Mouse (Mus musculus) heart, embryonic 13.5 days (tissue): ENCODE results near the gene Rsph1. TPM values are rescaled to one million over a fixed set of nuclear protein-coding genes. Genes with fewer than 3 reads are reported as not detected.

Experiments used
- ATAC-seq: fragments of 200-750 bp; cut with Nextera tagmentation; 2 replicates; pipeline ENCODE4 v1.8.0; 2017; ENCODE audit warnings: moderate TSS enrichment; ENCODE audit not compliant: insufficient number of reproducible peaks, low FRiP score, low TSS enrichment; ENCODE audit errors: extremely low read depth
- H3K27ac ChIP-seq: fragments of 300-500 bp; sonication (generic); replicated peaks from 2 replicates; pipeline ENCODE4 v1.5.1; 2015; ENCODE audit warnings: moderate library complexity, mild to moderate bottlenecking, inconsistent platforms
- H3K27me3 ChIP-seq: fragments of 300-500 bp; sonication (generic); replicated peaks from 2 replicates; pipeline ENCODE4 v1.6.1; 2015; ENCODE audit warnings: mild to moderate bottlenecking, inconsistent platforms
- H3K36me3 ChIP-seq: fragments of 300-500 bp; sonication (generic); 2 replicates; pipeline ENCODE4 v1.6.1; 2015; ENCODE audit warnings: mild to moderate bottlenecking, inconsistent platforms
- H3K4me1 ChIP-seq: fragments of 300-500 bp; sonication (generic); 2 replicates; pipeline ENCODE4 v1.6.1; 2015; ENCODE audit warnings: inconsistent platforms
- H3K4me2 ChIP-seq: fragments of 300-500 bp; sonication (generic); 2 replicates; pipeline ENCODE4 v1.6.1; 2015; ENCODE audit warnings: inconsistent platforms, mild to moderate bottlenecking, moderate library complexity
- H3K4me3 ChIP-seq: fragments of 300-500 bp; sonication (generic); 2 replicates; pipeline ENCODE4 v1.5.1; 2015; ENCODE audit warnings: moderate library complexity, mild to moderate bottlenecking, inconsistent platforms
- H3K9ac ChIP-seq: fragments of 300-500 bp; sonication (generic); 2 replicates; pipeline ENCODE4 v1.6.1; 2015; ENCODE audit warnings: inconsistent platforms, mild to moderate bottlenecking, moderate library complexity
- H3K9me3 ChIP-seq: fragments of 300-500 bp; sonication (generic); 2 replicates; pipeline ENCODE4 v1.6.1; 2016; ENCODE audit warnings: inconsistent platforms
- WGBS: fragments of 180-500 bp; shearing (Covaris S2); methylation state at CpG from one replicate; pipeline ENCODE4 v1.1.7; 2015; ENCODE audit warnings: mixed read lengths; 5-methylcytosine and 5-hydroxymethylcytosine counted together
- polyA plus RNA-seq: library from polyadenylated mRNA; unstranded; fragments of >200 nt; fragmentation: Nextera tagmentation; extraction: Ambion mirVana; gene quantifications from 2 replicates; pipeline ENCODE4 v1.2.1, GENCODE M21; 2015

Gene Rsph1
- polyA plus RNA-seq: 1.4 and 1.6 TPM in 2 replicates

DNA sequence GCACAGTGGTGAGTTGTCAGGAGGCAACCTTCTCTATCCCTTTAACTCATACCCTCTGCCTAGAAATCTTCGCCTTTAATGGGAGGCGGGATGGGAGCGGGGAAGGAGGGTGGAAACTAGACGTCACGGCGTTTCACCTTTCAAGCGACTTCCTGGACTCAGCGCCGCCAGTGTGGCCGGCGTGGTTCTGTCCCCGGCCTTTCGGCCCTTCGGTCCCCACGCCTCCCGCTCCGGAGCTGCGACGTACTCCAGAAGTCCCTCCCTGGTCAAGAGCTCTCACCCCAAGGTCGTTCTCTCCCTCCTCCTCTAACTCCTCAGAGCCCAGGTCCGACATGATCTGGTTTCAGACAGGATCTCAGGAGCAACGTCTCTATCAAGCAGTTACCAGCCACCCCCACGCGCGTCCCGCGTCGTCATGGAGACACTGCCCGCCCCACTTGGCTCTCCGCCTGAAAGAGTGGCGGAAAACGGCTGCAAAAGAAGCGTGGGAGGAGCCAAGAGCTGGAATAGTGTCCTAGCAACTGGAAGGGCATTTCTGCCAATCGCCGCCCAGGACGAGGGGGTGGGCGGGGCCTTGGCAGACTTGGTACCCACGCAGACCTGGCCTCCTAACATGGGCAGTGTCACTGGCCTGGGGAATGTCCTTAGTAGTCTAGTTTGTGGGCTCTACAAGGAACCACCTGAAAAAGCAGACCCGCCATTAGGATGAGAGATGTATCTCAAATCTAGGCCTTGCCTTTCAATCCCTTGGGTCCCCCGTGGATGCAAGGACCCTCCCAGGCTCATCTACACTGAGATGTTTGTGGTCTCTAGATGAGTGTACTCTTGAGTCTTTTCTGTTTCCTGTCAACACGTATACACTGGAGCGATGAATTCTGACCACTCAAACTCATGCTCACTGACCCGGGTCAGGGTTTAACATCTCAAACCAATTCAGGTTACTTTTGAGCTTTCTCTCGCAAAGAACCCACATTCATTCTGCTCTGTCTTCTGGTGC is at the start of gene Rsph1:
Gene Rsph1, minus strand, starts transcription at position 462 of the 997 bp plus-strand sequence.
- peak; percentile 48; the same call in 1 of the 2 replicates for ATAC-seq
- Histone ChIP-seq H3K4me1 (peaks cover 11% of the 10 kb centered on the region; the same call in 1 of the 2 replicates), H3K9me3 (no peaks in the 10 kb centered on the region), H3K4me2 (peak within 1 kb of the TSS; percentile 81), H3K9ac (peak within 1 kb of the TSS; percentile 66; the same call in 1 of the 2 replicates), H3K36me3 (no peaks in the 10 kb centered on the region), H3K4me3 (peak within 1 kb of the TSS; percentile 57), H3K27ac (0 out of 2 replicates have a peak within 1 kb of the TSS, but pooled peaks have one; percentile 21), H3K27me3 (no peaks in the 10 kb centered on the region; the same call in 1 of the 2 replicates)
- WGBS: 8% methylated on average over 44 of the region's 44 CpGs

DNA sequence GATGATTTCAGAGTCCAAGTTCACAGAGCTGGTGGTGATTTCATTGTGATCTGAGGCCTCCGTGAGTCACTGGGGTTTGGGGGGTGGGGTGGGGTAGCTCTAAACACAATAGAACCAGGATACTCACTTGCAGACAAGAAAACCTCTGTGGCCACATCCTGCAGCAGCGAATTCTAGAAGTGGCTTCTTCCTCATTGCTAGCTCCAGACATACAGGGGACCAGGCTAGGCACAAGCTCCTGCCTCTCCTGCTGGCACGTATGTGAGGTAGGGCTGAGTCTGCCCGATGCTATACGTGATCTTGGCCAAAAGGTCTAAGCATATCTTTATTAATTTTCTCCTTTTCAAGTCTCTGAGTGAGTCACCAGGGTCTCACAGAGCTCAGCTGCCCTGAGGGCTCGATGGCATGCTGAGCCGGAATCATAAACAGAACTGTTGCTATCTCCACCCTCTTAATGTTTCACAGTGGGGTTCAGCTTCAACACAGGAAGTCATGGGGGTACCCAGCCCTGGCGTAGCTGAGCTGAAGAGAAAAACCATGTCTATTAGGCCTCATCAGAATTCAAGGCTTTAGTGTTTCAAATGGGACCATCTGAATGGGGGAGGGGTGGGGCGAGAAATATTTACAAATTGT is 49.2 kb upstream of the Rsph1 start:
- Histone ChIP-seq H3K27ac (no peak overlapping the region), H3K4me2 (no peak overlapping the region), H3K27me3 (no peaks in the 10 kb centered on the region; the same call in 1 of the 2 replicates), H3K4me1 (peaks cover 7% of the 10 kb centered on the region), H3K4me3 (no peak overlapping the region), H3K9me3 (no peaks in the 10 kb centered on the region), H3K36me3 (no peaks in the 10 kb centered on the region), H3K9ac (no peak overlapping the region; the same call in 1 of the 2 replicates)
- 45% methylated on average over 9 of the region's 9 CpGs for WGBS
- no peak for ATAC-seq

DNA sequence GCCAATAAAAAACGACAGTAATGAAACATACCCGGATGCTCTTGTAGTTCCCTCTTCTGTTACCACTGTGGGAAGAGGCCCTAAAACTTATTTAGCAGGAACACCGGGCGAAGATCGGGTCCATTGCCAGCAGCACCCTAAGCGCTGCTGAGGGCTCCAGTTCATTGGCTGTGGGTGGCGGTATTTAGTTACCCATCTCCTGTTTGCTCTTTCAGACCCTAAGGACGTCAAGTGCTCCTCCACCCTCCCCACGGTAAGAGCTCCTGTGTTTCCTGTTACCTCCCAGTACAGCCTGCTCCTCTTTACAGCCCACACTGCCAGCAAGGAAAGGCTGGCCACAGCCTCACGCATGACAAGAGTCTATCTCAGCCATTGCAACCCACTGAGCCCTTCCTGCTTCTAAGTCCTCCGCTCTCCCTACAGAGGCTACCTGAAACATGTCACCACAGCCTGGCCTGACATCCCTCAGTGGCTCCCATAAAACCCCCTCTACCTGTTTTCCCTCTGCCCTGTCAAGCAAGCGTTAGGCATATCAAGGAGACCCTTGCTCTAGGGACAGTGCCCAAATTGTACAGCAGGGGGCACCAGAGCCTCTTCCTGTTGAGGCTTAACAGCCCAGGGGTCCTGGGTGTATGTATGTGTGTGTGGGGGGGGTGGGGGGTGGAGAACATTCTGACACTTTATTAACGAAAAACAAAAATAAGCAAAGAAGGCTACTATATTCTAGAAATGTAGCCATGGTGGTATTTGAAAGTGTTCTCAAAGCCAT is 48.5 kb upstream of the Rsph1 start:
- H3K4me1 ChIP-seq: peaks cover 11% of the 10 kb centered on the region
- no peak overlapping the region for H3K9ac ChIP-seq
- no peak for ATAC-seq
- H3K4me2 ChIP-seq: no peak overlapping the region
- no peaks in the 10 kb centered on the region; the same call in 1 of the 2 replicates for H3K27me3 ChIP-seq
- H3K9me3 ChIP-seq: no peaks in the 10 kb centered on the region
- WGBS: 60% methylated on average over 13 of the region's 13 CpGs
- no peaks in the 10 kb centered on the region for H3K36me3 ChIP-seq
- H3K27ac ChIP-seq: no peak overlapping the region
- no peak overlapping the region for H3K4me3 ChIP-seq

DNA sequence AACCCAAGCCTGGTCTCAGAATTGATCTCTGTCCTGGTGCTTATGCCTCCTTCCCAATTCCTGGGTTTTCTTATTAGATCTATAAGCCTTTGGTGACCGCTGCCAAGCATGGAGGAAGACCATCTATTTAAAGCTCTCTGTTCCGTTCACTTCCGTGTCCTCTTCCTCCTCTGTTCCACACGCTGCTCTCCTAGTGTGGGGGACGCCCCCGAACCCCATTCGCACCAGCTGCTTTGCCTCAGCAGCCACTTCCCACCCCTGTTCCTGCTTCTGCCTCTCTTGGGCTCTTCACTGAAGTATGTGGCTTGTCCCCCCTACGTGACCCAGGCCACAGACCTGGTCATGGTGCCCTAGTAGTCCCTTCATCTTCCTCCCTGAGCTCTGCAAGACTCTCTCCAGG is 47.0 kb upstream of the Rsph1 start:
- no peaks in the 10 kb centered on the region; the same call in 1 of the 2 replicates for H3K27me3 ChIP-seq
- no peak overlapping the region for H3K27ac ChIP-seq
- H3K36me3 ChIP-seq: no peaks in the 10 kb centered on the region
- WGBS: 80% methylated on average over 8 of the region's 8 CpGs
- peaks cover 11% of the 10 kb centered on the region for H3K4me1 ChIP-seq
- ATAC-seq: no peak
- no peak overlapping the region for H3K9ac ChIP-seq
- no peak overlapping the region for H3K4me3 ChIP-seq
- H3K9me3 ChIP-seq: no peaks in the 10 kb centered on the region
- H3K4me2 ChIP-seq: no peak overlapping the region

DNA sequence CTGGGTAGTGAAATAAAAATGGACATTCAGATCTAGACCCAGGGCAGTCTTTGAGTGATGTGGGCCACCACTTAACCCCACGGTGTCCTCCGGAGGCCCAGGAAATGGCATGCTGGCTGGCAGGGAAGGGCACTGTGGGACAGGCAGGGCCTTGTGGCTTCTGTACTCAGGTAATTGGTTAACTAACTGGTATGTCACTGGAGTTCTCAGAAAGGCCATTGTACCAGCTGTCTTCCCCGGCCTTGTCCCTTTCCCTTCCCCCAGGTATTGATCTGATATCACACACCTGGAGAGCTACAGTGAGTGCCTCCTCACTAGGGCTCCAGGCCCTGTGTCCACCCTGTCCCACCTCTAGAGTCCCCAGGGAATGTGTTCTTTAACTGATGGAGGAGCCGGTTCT is 46.2 kb upstream of the Rsph1 start:
- no peak overlapping the region for H3K4me3 ChIP-seq
- no peak overlapping the region for H3K9ac ChIP-seq
- H3K36me3 ChIP-seq: no peaks in the 10 kb centered on the region
- H3K9me3 ChIP-seq: no peaks in the 10 kb centered on the region
- no peaks in the 10 kb centered on the region; the same call in 1 of the 2 replicates for H3K27me3 ChIP-seq
- no peak for ATAC-seq
- no peak overlapping the region for H3K4me2 ChIP-seq
- 78% methylated on average over 4 of the region's 4 CpGs for WGBS
- H3K27ac ChIP-seq: no peak overlapping the region
- H3K4me1 ChIP-seq: peaks cover 11% of the 10 kb centered on the region

DNA sequence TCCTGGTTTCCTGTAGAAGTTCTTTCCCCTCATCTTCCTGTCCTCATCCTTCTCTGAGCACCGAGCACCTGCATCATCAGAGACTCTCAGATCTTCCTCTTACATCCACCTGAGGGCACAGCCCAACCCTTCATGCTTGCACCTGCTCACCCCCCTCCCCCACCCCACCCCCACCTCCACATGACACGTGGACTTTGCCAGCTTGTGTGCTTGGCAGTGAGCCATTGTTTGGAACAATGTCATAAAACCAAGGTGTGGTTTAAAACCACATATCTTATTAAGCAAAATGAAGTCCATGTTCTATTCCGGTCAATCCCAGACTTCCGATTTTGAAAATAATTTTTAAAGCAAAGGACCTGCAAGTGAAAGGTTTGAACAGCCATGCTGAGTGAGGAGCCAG is 45.3 kb upstream of the Rsph1 start:
- H3K27ac ChIP-seq: no peak overlapping the region
- no peaks in the 10 kb centered on the region for H3K9me3 ChIP-seq
- no peak overlapping the region for H3K9ac ChIP-seq
- H3K36me3 ChIP-seq: no peaks in the 10 kb centered on the region
- H3K4me2 ChIP-seq: no peak overlapping the region
- peaks cover 11% of the 10 kb centered on the region for H3K4me1 ChIP-seq
- no peak for ATAC-seq
- H3K4me3 ChIP-seq: no peak overlapping the region
- H3K27me3 ChIP-seq: no peaks in the 10 kb centered on the region
- WGBS: 76% methylated on average over 4 of the region's 4 CpGs

DNA sequence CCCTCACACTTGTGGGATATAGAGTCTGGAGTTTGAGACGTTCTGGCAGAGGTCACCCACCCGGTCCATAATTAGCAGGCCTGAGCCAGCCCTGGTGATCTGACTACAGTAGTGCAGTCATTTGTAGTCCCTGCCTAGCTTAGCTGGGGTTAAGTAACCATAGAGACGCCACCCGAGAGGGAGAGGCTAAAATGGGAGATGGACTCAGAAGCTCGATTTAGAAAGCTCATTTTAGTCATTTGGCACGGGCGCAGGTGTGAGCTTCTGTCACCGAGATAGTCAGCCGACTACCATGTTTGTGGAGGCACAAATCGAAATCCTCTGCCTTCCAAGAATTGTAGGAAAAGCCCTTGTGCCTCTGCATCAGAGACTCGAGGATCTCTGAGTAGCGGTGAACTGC is 44.2 kb upstream of the Rsph1 start:
- Histone ChIP-seq H3K9me3 (no peaks in the 10 kb centered on the region), H3K9ac (no peak overlapping the region), H3K27me3 (no peaks in the 10 kb centered on the region), H3K27ac (no peak overlapping the region), H3K36me3 (no peaks in the 10 kb centered on the region), H3K4me1 (peaks cover 11% of the 10 kb centered on the region), H3K4me2 (no peak overlapping the region), H3K4me3 (no peak overlapping the region)
- no peak for ATAC-seq
- 62% methylated on average over 12 of the region's 12 CpGs for WGBS

DNA sequence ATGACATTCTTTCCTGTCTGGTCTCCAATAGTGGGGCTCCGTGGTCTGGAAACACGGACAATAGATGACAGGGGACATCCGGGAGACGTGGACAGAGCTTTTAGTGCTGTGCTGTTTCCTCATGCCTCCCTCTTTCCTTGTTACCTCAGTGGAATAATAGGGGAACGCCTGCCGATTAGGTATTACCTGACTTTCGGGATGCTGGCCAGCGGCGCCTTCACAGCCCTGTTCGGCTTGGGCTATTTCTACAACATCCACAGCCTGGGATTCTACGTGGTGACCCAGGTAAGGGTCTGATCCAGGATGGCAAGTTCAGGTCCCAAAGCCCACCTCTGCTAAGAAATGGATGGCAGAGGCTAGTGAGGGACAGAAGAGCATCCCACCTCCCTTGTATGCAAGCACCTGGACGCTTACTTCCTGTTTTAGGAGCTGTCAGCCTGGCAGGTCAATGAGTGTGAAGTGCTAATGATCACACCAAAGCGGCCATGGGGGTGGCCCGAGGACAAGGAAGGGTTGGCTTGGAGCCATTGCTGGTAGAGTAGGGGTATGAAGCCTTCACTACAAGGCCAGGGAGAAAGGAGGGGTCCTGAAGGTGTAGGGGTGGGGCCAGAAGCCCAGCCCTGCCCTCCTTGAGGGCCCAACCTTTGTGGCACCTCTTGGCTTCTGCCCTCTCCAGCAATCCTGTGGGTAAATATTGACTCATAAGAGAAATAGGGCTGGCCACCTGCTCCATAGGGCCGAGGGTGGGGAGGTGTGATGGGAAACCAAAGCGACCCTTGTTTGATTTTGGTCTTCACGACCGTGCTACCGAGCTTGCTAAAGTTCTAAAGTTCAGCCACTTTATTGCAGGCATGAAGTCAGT is 42.0 kb upstream of the Rsph1 start:
- Histone ChIP-seq H3K4me2 (no peak overlapping the region), H3K4me1 (peaks cover 25% of the 10 kb centered on the region), H3K4me3 (no peak overlapping the region), H3K9ac (no peak overlapping the region), H3K36me3 (no peaks in the 10 kb centered on the region; the same call in 1 of the 2 replicates), H3K27me3 (no peaks in the 10 kb centered on the region), H3K9me3 (no peaks in the 10 kb centered on the region), H3K27ac (no peak overlapping the region)
- ATAC-seq: no peak
- 88% methylated on average over 19 of the region's 19 CpGs for WGBS

DNA sequence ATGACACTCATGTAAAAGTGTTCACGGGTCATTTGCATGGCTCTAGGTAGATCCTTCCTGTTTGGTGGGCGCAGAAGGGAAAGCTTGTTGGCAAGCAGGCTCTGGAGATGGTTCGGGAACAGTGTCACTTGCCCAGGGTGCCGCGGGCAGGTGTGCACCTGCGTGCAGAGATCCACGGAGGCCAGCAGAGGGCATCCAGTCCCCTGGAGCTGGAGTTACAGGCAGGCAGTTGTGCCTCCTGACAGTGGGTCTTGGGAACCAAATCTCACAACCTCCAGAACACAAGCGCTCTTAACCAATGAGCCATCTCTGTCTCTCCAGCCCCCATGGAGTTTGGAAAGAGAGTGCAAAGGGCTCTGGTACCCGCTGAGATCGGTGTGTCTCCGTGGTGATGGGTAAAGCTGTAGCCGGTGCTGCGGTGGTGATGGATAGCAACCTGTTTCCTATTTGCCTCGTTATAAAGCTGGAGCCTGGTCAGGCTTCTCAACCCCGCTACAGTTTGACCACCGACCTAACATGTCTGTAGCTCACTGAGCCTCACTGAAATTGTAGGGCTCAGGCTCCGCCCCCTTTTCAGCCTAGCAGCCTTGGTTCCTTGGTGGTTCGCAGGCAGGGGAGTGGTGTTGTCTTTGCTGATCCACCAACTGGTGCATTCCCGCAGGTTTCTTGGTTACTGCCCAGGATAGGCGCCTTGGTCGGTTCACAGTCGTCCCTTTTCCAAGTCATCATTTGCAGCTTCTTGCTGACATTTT is 40.5 kb upstream of the Rsph1 start:
- ATAC-seq: no peak
- Histone ChIP-seq H3K27me3 (no peaks in the 10 kb centered on the region), H3K9ac (no peak overlapping the region), H3K27ac (no peak overlapping the region), H3K4me2 (no peak overlapping the region), H3K9me3 (no peaks in the 10 kb centered on the region), H3K4me1 (peaks cover 25% of the 10 kb centered on the region), H3K36me3 (no peaks in the 10 kb centered on the region; the same call in 1 of the 2 replicates), H3K4me3 (no peak overlapping the region)
- 40% methylated on average over 22 of the region's 22 CpGs for WGBS

DNA sequence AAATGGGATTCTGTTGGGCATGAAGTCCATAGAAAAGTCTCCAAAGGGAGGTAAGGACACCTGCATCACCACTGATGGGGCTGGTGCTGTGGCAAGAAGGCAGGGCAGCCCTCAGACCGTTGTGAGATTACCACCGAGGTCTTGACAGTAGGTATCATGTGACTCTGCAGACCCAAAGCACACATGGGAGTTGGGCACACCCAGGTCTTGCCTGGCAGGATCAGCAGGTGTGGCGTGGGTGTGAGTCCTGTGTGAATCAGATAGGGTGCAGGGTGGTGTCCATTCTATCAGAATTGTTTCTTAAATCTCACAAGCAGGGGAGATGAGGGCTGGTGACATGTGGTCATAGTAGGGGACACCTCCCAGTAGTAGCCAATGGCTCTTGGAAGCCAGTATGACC is 39.8 kb upstream of the Rsph1 start:
- H3K9me3 ChIP-seq: no peaks in the 10 kb centered on the region
- no peak overlapping the region for H3K4me2 ChIP-seq
- 76% methylated on average over 3 of the region's 3 CpGs for WGBS
- no peak overlapping the region for H3K9ac ChIP-seq
- H3K27me3 ChIP-seq: no peaks in the 10 kb centered on the region
- no peaks in the 10 kb centered on the region; the same call in 1 of the 2 replicates for H3K36me3 ChIP-seq
- no peak overlapping the region for H3K4me3 ChIP-seq
- H3K4me1 ChIP-seq: peaks cover 25% of the 10 kb centered on the region
- H3K27ac ChIP-seq: no peak overlapping the region
- ATAC-seq: no peak
